Mouse (Mus musculus): ENCODE measurements at regions not wholly inside any gene's neighbourhood (a gene's known extent, or its start where the extent isn't known, plus 50 kb on each side); places are given as distances from the start of the nearest gene placed in this dataset.
A peak's percentile ranks its signal among the peaks of the same experiment; 100 is the strongest.
"Not testable (repeated sequence)": the region's sequence is repeated elsewhere in the genome, so short reads cannot be mapped to it uniquely, and the experiment has no call there.

GRCm38 (mm10) chr3:33334056-33334455 lies 191.0 kb upstream of the Pex5l start:
- H3K9me3 ChIP-seq (ENCODE audit: control insufficient read depth, low read length) = no peaks in the 10 kb centered on the region
- H3K4me1 ChIP-seq (replicated peaks; ENCODE audit: control insufficient read depth, insufficient read depth, low read length) = no peaks in the 10 kb centered on the region
- no peaks in the 10 kb centered on the region for H3K36me3 ChIP-seq (ENCODE audit: control insufficient read depth, insufficient read depth)
- no peaks in the 10 kb centered on the region for H3K27me3 ChIP-seq (replicated peaks; ENCODE audit: control insufficient read depth, insufficient read depth, low read length)
- no peak overlapping the region for H3K9ac ChIP-seq (replicated peaks; ENCODE audit: low read depth, low read length)
- no peak overlapping the region for H3K4me2 ChIP-seq (ENCODE audit: low read length)
- ATAC-seq = no peak
- no peak overlapping the region for H3K4me3 ChIP-seq (replicated peaks; ENCODE audit: low read length)
- 90% methylated on average over 3 of the region's 3 CpGs for WGBS
- H3K27ac ChIP-seq (ENCODE audit: low read length) = no peak overlapping the region

DNA sequence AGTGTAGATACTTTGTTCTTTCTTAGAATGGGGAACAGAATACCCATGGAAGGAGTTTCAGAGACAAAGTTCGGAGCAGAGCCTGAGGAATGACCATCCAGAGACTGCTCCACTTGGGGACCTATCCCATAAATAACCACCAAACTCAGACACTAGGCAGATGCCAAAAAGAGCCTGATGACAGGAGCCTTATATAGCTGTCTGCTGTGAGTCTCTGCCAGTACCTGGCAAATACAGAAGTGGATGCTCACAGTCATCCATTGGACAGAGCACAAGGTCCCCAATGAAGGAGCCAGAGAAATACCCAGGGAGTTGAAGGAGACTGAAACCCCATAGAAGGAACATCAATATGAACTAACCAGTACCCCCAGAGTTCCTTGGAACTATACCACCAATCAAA lies 174.6 kb upstream of the Pex5l start:
- not testable (repeated sequence) for H3K9ac ChIP-seq (replicated peaks; ENCODE audit: low read depth, low read length); H3K36me3 ChIP-seq (ENCODE audit: control insufficient read depth, insufficient read depth); H3K4me2 ChIP-seq (ENCODE audit: low read length); H3K27me3 ChIP-seq (replicated peaks; ENCODE audit: control insufficient read depth, insufficient read depth, low read length); H3K4me1 ChIP-seq (replicated peaks; ENCODE audit: control insufficient read depth, insufficient read depth, low read length); ATAC-seq; H3K9me3 ChIP-seq (ENCODE audit: control insufficient read depth, low read length); H3K27ac ChIP-seq (ENCODE audit: low read length); H3K4me3 ChIP-seq (replicated peaks; ENCODE audit: low read length)
- WGBS = 95% methylated on average over 1 of the region's 1 CpGs

DNA sequence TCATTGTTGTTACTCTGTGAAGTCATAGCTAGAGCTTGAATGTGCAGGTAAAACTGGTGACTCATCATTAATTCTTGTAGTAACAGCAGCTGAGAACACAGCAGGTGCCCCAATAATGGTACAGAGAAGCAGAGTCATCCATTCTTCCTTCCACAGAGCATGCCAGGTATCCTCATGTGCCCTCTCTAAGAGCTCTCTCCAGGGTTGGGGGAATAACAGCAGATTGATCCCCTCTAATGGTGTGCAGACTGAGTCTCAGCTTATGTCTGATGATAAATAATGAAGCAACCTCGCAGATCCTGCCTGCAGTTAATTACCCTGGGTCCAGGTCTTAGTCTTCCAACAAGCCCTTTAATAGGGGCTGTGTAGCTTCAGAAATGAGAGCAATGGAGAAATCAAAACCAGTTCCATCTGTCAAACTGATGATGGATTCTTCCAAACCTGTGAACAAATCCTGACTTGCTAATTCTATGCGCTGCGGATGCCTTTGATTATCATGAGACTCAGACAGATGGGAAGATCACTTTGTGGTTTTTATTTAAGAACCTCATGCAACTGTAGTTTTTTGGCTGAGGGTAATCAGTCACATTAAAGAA lies 169.3 kb upstream of the Pex5l start:
- H3K27ac ChIP-seq (ENCODE audit: low read length) = no peak overlapping the region
- no peaks in the 10 kb centered on the region for H3K9me3 ChIP-seq (ENCODE audit: control insufficient read depth, low read length)
- no peaks in the 10 kb centered on the region for H3K27me3 ChIP-seq (replicated peaks; ENCODE audit: control insufficient read depth, insufficient read depth, low read length)
- ATAC-seq = peak; percentile 85
- WGBS = 59% methylated on average over 3 of the region's 3 CpGs
- no peak overlapping the region for H3K9ac ChIP-seq (replicated peaks; ENCODE audit: low read depth, low read length)
- no peaks in the 10 kb centered on the region for H3K36me3 ChIP-seq (ENCODE audit: control insufficient read depth, insufficient read depth)
- H3K4me3 ChIP-seq (replicated peaks; ENCODE audit: low read length) = no peak overlapping the region
- H3K4me1 ChIP-seq (replicated peaks; ENCODE audit: control insufficient read depth, insufficient read depth, low read length) = no peaks in the 10 kb centered on the region
- no peak overlapping the region for H3K4me2 ChIP-seq (ENCODE audit: low read length)

GRCm38 (mm10) chr3:33308212-33308611 lies 165.2 kb upstream of the Pex5l start:
- 30% methylated on average over 2 of the region's 2 CpGs for WGBS
- Histone ChIP-seq H3K27ac (ENCODE audit: low read length) (no peak overlapping the region), H3K36me3 (ENCODE audit: control insufficient read depth, insufficient read depth) (no peaks in the 10 kb centered on the region), H3K4me2 (ENCODE audit: low read length) (no peak overlapping the region), H3K4me3 (replicated peaks; ENCODE audit: low read length) (no peak overlapping the region), H3K4me1 (replicated peaks; ENCODE audit: control insufficient read depth, insufficient read depth, low read length) (no peaks in the 10 kb centered on the region), H3K9ac (replicated peaks; ENCODE audit: low read depth, low read length) (no peak overlapping the region), H3K9me3 (ENCODE audit: control insufficient read depth, low read length) (no peaks in the 10 kb centered on the region), H3K27me3 (replicated peaks; ENCODE audit: control insufficient read depth, insufficient read depth, low read length) (no peaks in the 10 kb centered on the region)
- no peak for ATAC-seq

- H3K4me2 ChIP-seq (ENCODE audit: low read length) = no peak overlapping the region
- H3K36me3 ChIP-seq (ENCODE audit: control insufficient read depth, insufficient read depth) = no peaks in the 10 kb centered on the region
- no peaks in the 10 kb centered on the region for H3K27me3 ChIP-seq (replicated peaks; ENCODE audit: control insufficient read depth, insufficient read depth, low read length)
- no peaks in the 10 kb centered on the region for H3K4me1 ChIP-seq (replicated peaks; ENCODE audit: control insufficient read depth, insufficient read depth, low read length)
- ATAC-seq = no peak
- H3K27ac ChIP-seq (ENCODE audit: low read length) = no peak overlapping the region
- H3K9me3 ChIP-seq (ENCODE audit: control insufficient read depth, low read length) = no peaks in the 10 kb centered on the region
- H3K9ac ChIP-seq (replicated peaks; ENCODE audit: low read depth, low read length) = no peak overlapping the region
- H3K4me3 ChIP-seq (replicated peaks; ENCODE audit: low read length) = no peak overlapping the region
Observed at GRCm38 (mm10) chr3:33306169-33306568, 163.1 kb upstream of the Pex5l start.

GRCm38 (mm10) chr3:33305756-33306155 lies 162.7 kb upstream of the Pex5l start:
- no peak overlapping the region for H3K27ac ChIP-seq (ENCODE audit: low read length)
- H3K4me2 ChIP-seq (ENCODE audit: low read length) = no peak overlapping the region
- H3K9me3 ChIP-seq (ENCODE audit: control insufficient read depth, low read length) = no peaks in the 10 kb centered on the region
- 65% methylated on average over 2 of the region's 2 CpGs for WGBS
- no peak overlapping the region for H3K4me3 ChIP-seq (replicated peaks; ENCODE audit: low read length)
- ATAC-seq = no peak
- H3K27me3 ChIP-seq (replicated peaks; ENCODE audit: control insufficient read depth, insufficient read depth, low read length) = no peaks in the 10 kb centered on the region
- no peaks in the 10 kb centered on the region for H3K36me3 ChIP-seq (ENCODE audit: control insufficient read depth, insufficient read depth)
- H3K9ac ChIP-seq (replicated peaks; ENCODE audit: low read depth, low read length) = no peak overlapping the region
- no peaks in the 10 kb centered on the region for H3K4me1 ChIP-seq (replicated peaks; ENCODE audit: control insufficient read depth, insufficient read depth, low read length)

DNA sequence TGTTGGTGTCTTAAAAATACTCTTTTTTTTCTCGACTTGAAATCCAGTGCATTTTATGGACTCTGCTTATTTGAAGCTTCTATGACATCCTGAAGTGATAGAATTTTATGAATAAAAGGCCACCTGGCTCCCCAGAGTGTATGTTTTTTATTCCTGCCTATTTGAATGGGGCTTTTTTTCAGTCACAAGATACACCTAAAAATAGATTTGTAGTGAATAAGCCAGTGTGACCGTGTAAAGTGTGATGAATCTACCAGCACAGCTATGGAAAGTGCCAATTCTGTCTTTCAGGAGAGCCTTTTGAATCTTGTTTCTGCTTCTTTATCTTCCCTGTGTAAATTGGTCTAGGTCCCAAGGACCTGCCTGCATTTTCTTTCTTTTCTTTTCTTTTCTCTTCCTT lies 119.8 kb upstream of the Pex5l start:
- no peak for ATAC-seq
- Histone ChIP-seq H3K9me3 (ENCODE audit: control insufficient read depth, low read length) (no peaks in the 10 kb centered on the region), H3K4me1 (replicated peaks; ENCODE audit: control insufficient read depth, insufficient read depth, low read length) (no peaks in the 10 kb centered on the region), H3K4me2 (ENCODE audit: low read length) (no peak overlapping the region), H3K9ac (replicated peaks; ENCODE audit: low read depth, low read length) (no peak overlapping the region), H3K36me3 (ENCODE audit: control insufficient read depth, insufficient read depth) (no peaks in the 10 kb centered on the region), H3K27ac (ENCODE audit: low read length) (no peak overlapping the region), H3K4me3 (replicated peaks; ENCODE audit: low read length) (no peak overlapping the region), H3K27me3 (replicated peaks; ENCODE audit: control insufficient read depth, insufficient read depth, low read length) (no peaks in the 10 kb centered on the region)
- WGBS = 55% methylated on average over 2 of the region's 2 CpGs

DNA sequence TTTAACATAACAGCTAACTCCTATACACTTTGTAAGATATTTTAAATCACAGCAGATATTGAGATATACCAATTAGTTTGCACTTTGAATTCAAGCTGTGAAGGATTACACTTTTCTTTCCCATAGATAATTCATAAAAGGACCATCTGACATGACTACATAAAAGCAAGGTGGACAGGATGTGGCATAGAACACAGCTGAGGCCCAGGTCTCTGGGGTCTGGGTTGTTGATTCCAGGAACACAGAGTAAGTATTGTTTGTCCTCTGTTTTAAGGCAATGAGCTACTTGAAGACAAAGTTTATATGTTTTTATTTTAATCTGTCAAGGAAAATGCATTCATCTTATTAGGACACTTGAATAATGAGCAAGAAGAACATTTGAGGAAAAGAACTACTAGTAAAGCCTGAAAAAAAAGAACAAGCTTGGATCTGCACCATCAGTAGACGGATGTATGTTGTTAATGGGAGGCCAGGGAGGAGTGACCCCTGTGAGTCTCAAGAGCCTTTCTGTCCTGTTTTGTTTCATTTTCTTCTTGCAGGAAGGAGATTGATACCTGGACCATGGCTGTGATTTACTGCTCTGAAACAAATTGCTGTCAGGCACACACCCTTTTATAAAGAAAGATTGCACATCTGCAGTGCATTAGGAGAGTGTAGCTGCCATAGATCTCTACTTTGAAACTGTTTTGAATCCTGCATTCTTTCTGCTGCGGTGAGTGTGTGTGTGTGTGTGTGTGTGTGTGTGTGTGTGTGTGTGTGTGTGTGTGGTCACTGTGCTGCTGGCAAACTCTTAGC lies 76.4 kb upstream of the Pex5l start:
- Histone ChIP-seq H3K9me3 (ENCODE audit: control insufficient read depth, low read length) (no peaks in the 10 kb centered on the region), H3K4me2 (ENCODE audit: low read length) (no peak overlapping the region), H3K27me3 (replicated peaks; ENCODE audit: control insufficient read depth, insufficient read depth, low read length) (no peaks in the 10 kb centered on the region), H3K4me1 (replicated peaks; ENCODE audit: control insufficient read depth, insufficient read depth, low read length) (no peaks in the 10 kb centered on the region), H3K27ac (ENCODE audit: low read length) (no peak overlapping the region), H3K4me3 (replicated peaks; ENCODE audit: low read length) (no peak overlapping the region), H3K9ac (replicated peaks; ENCODE audit: low read depth, low read length) (no peak overlapping the region), H3K36me3 (ENCODE audit: control insufficient read depth, insufficient read depth) (no peaks in the 10 kb centered on the region)
- 59% methylated on average over 2 of the region's 2 CpGs for WGBS
- no peak for ATAC-seq

GRCm38 (mm10) chr3:33218291-33218690 lies 75.2 kb upstream of the Pex5l start:
- no peak overlapping the region for H3K9ac ChIP-seq (replicated peaks; ENCODE audit: low read depth, low read length)
- no peak for ATAC-seq
- H3K4me3 ChIP-seq (replicated peaks; ENCODE audit: low read length) = no peak overlapping the region
- no peaks in the 10 kb centered on the region for H3K36me3 ChIP-seq (ENCODE audit: control insufficient read depth, insufficient read depth)
- no peak overlapping the region for H3K27ac ChIP-seq (ENCODE audit: low read length)
- H3K4me1 ChIP-seq (replicated peaks; ENCODE audit: control insufficient read depth, insufficient read depth, low read length) = no peaks in the 10 kb centered on the region
- no peaks in the 10 kb centered on the region for H3K9me3 ChIP-seq (ENCODE audit: control insufficient read depth, low read length)
- no peak overlapping the region for H3K4me2 ChIP-seq (ENCODE audit: low read length)
- no peaks in the 10 kb centered on the region for H3K27me3 ChIP-seq (replicated peaks; ENCODE audit: control insufficient read depth, insufficient read depth, low read length)
- 76% methylated on average over 2 of the region's 2 CpGs for WGBS
